Mouse (Mus musculus) CD4-positive, CD25-positive, alpha-beta regulatory T cell (primary cell): ENCODE measurements around the gene Klra9. TPM values are rescaled to one million over a fixed set of nuclear protein-coding genes. Genes with fewer than 3 reads are reported as not detected.

Source experiments
- polyA plus RNA-seq: library from polyadenylated mRNA; unstranded; fragments of 100-300 nt; shearing (Covaris generic); gene quantifications from one replicate; pipeline ENCODE4 v1.2.1, GENCODE M21; 2017

Klra9 gene
- not detected for polyA plus RNA-seq

GRCm38 (mm10) chr6:130193012-130193411, at the start of gene Klra9:
TSS of gene Klra9 (minus strand) at chr6:130193112.

GRCm38 (mm10) chr6:130233222-130233621, 40.3 kb upstream of the Klra9 start, which contains the start of gene Klra7:
TSS of gene Klra7 (minus strand) at chr6:130233322.

GRCm38 (mm10) chr6:130129798-130130197, 63.1 kb downstream of the Klra9 start, which contains the start of gene Klra8:
TSS of gene Klra8 (minus strand) at chr6:130129898.

Other genes with a start within 250 kb of the Klra9 start
- gene Klra6, start 166.2 kb downstream of the Klra9 start, polyA plus RNA-seq: not detected
- not detected for gene Klra4, start 125.8 kb downstream of the Klra9 start, polyA plus RNA-seq
- gene Klra8, start 63.2 kb downstream of the Klra9 start, polyA plus RNA-seq: not detected
- gene Klra7, start 40.2 kb upstream of the Klra9 start, polyA plus RNA-seq: not detected
- gene Klra10, start 88.8 kb upstream of the Klra9 start, polyA plus RNA-seq: not detected
- 0.18 TPM for gene Klra3, start 144.5 kb upstream of the Klra9 start, polyA plus RNA-seq
- not detected for gene Klra1, start 193.8 kb upstream of the Klra9 start, polyA plus RNA-seq